Mouse (Mus musculus) erythroid progenitor cell, adult 5-6 weeks (primary cell): ENCODE measurements around the gene Rpia. TPM values are rescaled to one million over a fixed set of nuclear protein-coding genes. Genes with fewer than 3 reads are reported as not detected.
"Not testable (repeated sequence)": the region's sequence is repeated elsewhere in the genome, so short reads cannot be mapped to it uniquely, and the experiment has no call there.

Source experiments
- ATAC-seq: replicated peaks from 2 replicates; pipeline ENCODE4 v1.8.0; 2016; ENCODE audit warnings: moderate number of reproducible peaks, mild to moderate bottlenecking, moderate TSS enrichment, inconsistent platforms; ENCODE audit not compliant: poor library complexity, low FRiP score, severe bottlenecking
- total RNA-seq, 2 experiments: library from RNA; stranded (forward) in 1 of 2; stranded (reverse) in 1 of 2; fragments of 150-400 nt in 1 of 2; fragments of 186-747, 209-891 nt in 1 of 2; gene quantifications; 2 replicates each; pipeline versions ENCODE4 v1.2.3 to v1.2.4; 2015 to 2017; ENCODE audit warnings: low replicate concordance in 2 of 2

The Rpia gene
- total RNA-seq (2015; ENCODE audit: low replicate concordance): 51.9 and 59.1 TPM in 2 replicates
- total RNA-seq (2017; ENCODE audit: low replicate concordance): 65.7 and 70.3 TPM in 2 replicates

- peak; percentile 86 for ATAC-seq
These were observed at the start of gene Rpia for GRCm38 (mm10) chr6:70791824-70792535. Gene Rpia (minus strand): TSS chr6:70792232.

- no peak for ATAC-seq
These were observed 48.2 kb upstream of the Rpia start for GRCm38 (mm10) chr6:70840281-70840680.

- no peak for ATAC-seq
These were observed 46.5 kb upstream of the Rpia start for GRCm38 (mm10) chr6:70838532-70838931.

GRCm38 (mm10) chr6:70837297-70837696, 45.3 kb upstream of the Rpia start:
- ATAC-seq: no peak

- no peak for ATAC-seq
These were observed 39.3 kb upstream of the Rpia start for GRCm38 (mm10) chr6:70831179-70831839.

GRCm38 (mm10) chr6:70830552-70830951, 38.5 kb upstream of the Rpia start:
- ATAC-seq: no peak

GRCm38 (mm10) chr6:70829451-70829850, 37.4 kb upstream of the Rpia start:
- no peak for ATAC-seq

GRCm38 (mm10) chr6:70824987-70825337, 32.9 kb upstream of the Rpia start:
- no peak for ATAC-seq

GRCm38 (mm10) chr6:70824085-70824986, 32.3 kb upstream of the Rpia start:
- peak; percentile 99 for ATAC-seq

- not testable (repeated sequence) for ATAC-seq
These were observed 31.2 kb upstream of the Rpia start for GRCm38 (mm10) chr6:70823277-70823676.

- no peak for ATAC-seq
These were observed 30.4 kb upstream of the Rpia start for GRCm38 (mm10) chr6:70822386-70822910.

- ATAC-seq: no peak
These were observed 29.5 kb upstream of the Rpia start for GRCm38 (mm10) chr6:70821566-70821965.

- no peak for ATAC-seq
These were observed 23.4 kb upstream of the Rpia start for GRCm38 (mm10) chr6:70815471-70815870.

- ATAC-seq: no peak
These were observed 22.6 kb upstream of the Rpia start for GRCm38 (mm10) chr6:70814629-70814950.

GRCm38 (mm10) chr6:70813921-70814628, 22.0 kb upstream of the Rpia start:
- ATAC-seq: no peak

GRCm38 (mm10) chr6:70812526-70812895, 20.5 kb upstream of the Rpia start:
- ATAC-seq: no peak

- ATAC-seq: peak; percentile 76; the same call in 1 of the 2 replicates
These were observed 19.8 kb upstream of the Rpia start for GRCm38 (mm10) chr6:70811557-70812525.

- ATAC-seq: no peak
These were observed 18.5 kb upstream of the Rpia start for GRCm38 (mm10) chr6:70810524-70810923.

GRCm38 (mm10) chr6:70806514-70806912, 14.5 kb upstream of the Rpia start:
- ATAC-seq: no peak
